Mouse (Mus musculus): ENCODE measurements around the gene Rab4a. TPM values are rescaled to one million over a fixed set of nuclear protein-coding genes. Genes with fewer than 3 reads are reported as not detected.

The Rab4a gene
- polyA plus RNA-seq (2017; shearing (Covaris generic)), result 11.8 TPM

DNA sequence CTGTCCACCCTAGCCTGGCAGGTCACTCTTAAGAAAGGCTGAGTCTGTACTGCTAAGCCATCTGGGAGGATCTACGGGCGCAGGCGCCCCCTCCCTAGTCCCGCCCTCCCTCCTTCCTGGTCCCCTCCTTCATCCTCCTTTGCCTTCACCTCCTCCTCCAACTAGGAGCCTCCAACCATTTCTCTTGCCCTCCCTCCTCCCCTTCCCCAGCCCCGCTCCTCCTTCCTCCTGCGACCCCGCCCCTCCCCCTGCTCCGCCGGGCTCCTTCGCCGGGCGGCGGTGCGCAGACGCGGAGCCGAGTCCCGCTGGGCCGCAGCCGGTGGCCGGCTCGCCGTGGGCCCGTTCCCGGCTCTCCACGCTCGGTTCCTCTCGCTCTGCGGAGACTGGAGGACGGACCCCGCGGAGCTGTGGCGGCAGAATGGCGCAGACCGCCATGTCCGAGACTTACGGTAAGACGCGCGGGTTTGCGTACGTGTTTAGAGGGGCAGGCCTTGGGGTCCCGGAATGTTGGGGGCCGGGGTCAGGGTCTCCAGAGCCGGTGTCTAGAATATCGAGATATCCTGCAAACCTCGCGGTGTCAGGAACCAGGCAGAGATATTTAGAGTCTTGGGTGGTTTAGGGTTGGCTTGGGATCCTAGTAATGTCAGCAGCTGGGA is at the start of gene Rab4a:
Gene Rab4a, plus strand, starts transcription at position 268 of the 656 bp plus-strand sequence.

DNA sequence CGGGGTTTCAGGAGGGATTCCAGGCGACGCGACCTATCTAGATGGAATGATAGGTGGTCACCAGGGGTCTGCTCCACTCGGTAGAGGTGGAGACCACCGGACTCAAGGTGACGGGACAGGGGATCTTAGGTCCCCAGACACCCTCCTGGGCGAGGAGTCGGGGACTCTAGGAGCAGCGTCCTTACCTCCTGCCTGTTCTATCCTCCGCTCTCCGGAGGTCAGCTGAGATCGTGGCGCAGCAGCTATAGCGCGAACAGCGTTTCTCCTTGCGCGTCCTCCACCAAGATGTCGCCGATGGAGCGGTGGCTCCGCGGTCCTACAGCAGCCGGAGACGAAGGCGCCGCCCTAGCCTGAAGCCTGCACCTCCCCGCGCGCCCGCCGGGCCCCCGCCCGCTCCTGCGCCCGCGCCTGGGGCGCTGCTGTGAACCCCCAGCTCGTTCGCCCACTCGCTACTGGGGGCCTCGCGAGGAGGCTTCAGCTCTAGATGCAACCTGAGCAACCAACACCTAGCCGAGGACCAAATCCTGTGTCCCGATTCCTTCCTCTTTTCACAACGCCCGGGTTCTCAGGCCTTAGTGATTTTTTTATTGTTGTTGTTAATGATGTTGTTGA is 54.0 kb downstream of the Rab4a start, which contains the start of gene Ccsap:
Gene Ccsap, minus strand, starts transcription at position 562 of the 612 bp plus-strand sequence.

Other genes starting within 250 kb of the Rab4a start
- gene Rhou, start 152.1 kb upstream of the Rab4a start, polyA plus RNA-seq (2017; shearing (Covaris generic)), result not detected
- 3.0 TPM for gene Ccsap, start 54.2 kb downstream of the Rab4a start, polyA plus RNA-seq (2017; shearing (Covaris generic))
- 0.20 TPM for gene Acta1, start 88.8 kb downstream of the Rab4a start, polyA plus RNA-seq (2017; shearing (Covaris generic))
- gene Nup133, start 143.3 kb downstream of the Rab4a start, polyA plus RNA-seq (2017; shearing (Covaris generic)), result 23.8 TPM
- gene Abcb10, start 177.1 kb downstream of the Rab4a start, polyA plus RNA-seq (2017; shearing (Covaris generic)), result 2.1 TPM
- 17.6 TPM for gene Taf5l, start 215.4 kb downstream of the Rab4a start, polyA plus RNA-seq (2017; shearing (Covaris generic))
- 11.5 TPM for gene Urb2, start 215.5 kb downstream of the Rab4a start, polyA plus RNA-seq (2017; shearing (Covaris generic))